Mouse (Mus musculus): ENCODE data around the gene Rraga.

The Rraga gene

GRCm38 (mm10) chr4:86575283-86575983, at the start of gene Rraga:
Gene Rraga, plus strand, starts transcription at chr4:86575668.
- DNase-seq (ENCODE audit: low read depth, low spot score) = peak; percentile 98

- no peak for DNase-seq (ENCODE audit: low read depth, low spot score)
Measured at GRCm38 (mm10) chr4:86527162-86528136, 48.0 kb upstream of the Rraga start.

GRCm38 (mm10) chr4:86529161-86529560, 46.3 kb upstream of the Rraga start:
- no peak for DNase-seq (ENCODE audit: low read depth, low spot score)

- DNase-seq (ENCODE audit: low read depth, low spot score) = no peak
Measured at GRCm38 (mm10) chr4:86533406-86534090, 41.9 kb upstream of the Rraga start.

GRCm38 (mm10) chr4:86534091-86534481, 41.4 kb upstream of the Rraga start:
- DNase-seq (ENCODE audit: low read depth, low spot score) = no peak

- peak; percentile 78 for DNase-seq (ENCODE audit: low read depth, low spot score)
Measured at GRCm38 (mm10) chr4:86537972-86538371, 37.5 kb upstream of the Rraga start.

GRCm38 (mm10) chr4:86538936-86539335, 36.5 kb upstream of the Rraga start:
- DNase-seq (ENCODE audit: low read depth, low spot score) = peak; percentile 93

- no peak for DNase-seq (ENCODE audit: low read depth, low spot score)
Measured at GRCm38 (mm10) chr4:86541573-86541972, 33.9 kb upstream of the Rraga start.

GRCm38 (mm10) chr4:86543999-86544398, 31.5 kb upstream of the Rraga start:
- no peak for DNase-seq (ENCODE audit: low read depth, low spot score)

GRCm38 (mm10) chr4:86545615-86546014, 29.9 kb upstream of the Rraga start:
- peak; percentile 65 for DNase-seq (ENCODE audit: low read depth, low spot score)

- no peak for DNase-seq (ENCODE audit: low read depth, low spot score)
Measured at GRCm38 (mm10) chr4:86548332-86548731, 27.1 kb upstream of the Rraga start.

- peak; percentile 54 for DNase-seq (ENCODE audit: low read depth, low spot score)
Measured at GRCm38 (mm10) chr4:86555035-86555707, 20.3 kb upstream of the Rraga start.

GRCm38 (mm10) chr4:86557371-86557770, 18.1 kb upstream of the Rraga start:
- DNase-seq (ENCODE audit: low read depth, low spot score) = no peak

- DNase-seq (ENCODE audit: low read depth, low spot score) = no peak
Measured at GRCm38 (mm10) chr4:86558228-86558627, 17.2 kb upstream of the Rraga start, which contains the start of gene Saxo1. Gene Saxo1, minus strand, starts transcription at chr4:86558328.

GRCm38 (mm10) chr4:86559006-86559405, 16.5 kb upstream of the Rraga start:
- DNase-seq (ENCODE audit: low read depth, low spot score) = peak; percentile 32

GRCm38 (mm10) chr4:86561061-86561460, 14.4 kb upstream of the Rraga start:
- DNase-seq (ENCODE audit: low read depth, low spot score) = no peak

GRCm38 (mm10) chr4:86574939-86575282, 557 bp upstream of the Rraga start:
- DNase-seq (ENCODE audit: low read depth, low spot score) = no peak

GRCm38 (mm10) chr4:86576120-86576541, 663 bp downstream of the Rraga start:
- DNase-seq (ENCODE audit: low read depth, low spot score) = peak; percentile 54

GRCm38 (mm10) chr4:86576630-86577225, 1.3 kb downstream of the Rraga start:
- no peak for DNase-seq (ENCODE audit: low read depth, low spot score)

- no peak for DNase-seq (ENCODE audit: low read depth, low spot score)
Measured at GRCm38 (mm10) chr4:86580056-86580455, 4.6 kb downstream of the Rraga start.

GRCm38 (mm10) chr4:86580591-86580990, 5.1 kb downstream of the Rraga start:
- no peak for DNase-seq (ENCODE audit: low read depth, low spot score)
